Mouse (Mus musculus): ENCODE measurements around the gene Il15ra. TPM values are rescaled to one million over a fixed set of nuclear protein-coding genes. Genes with fewer than 3 reads are reported as not detected.
A peak's percentile ranks its signal among the peaks of the same experiment; 100 is the strongest.

Il15ra gene
- total RNA-seq, 1 experiment from 2014 or later = 21.8 TPM

- no peak for ATAC-seq (replicated peaks in 1 of 2; ENCODE audit: insufficient read depth in 1 of 2, low FRiP score in 2 of 2, low TSS enrichment in 1 of 2, low read depth in 1 of 2, poor library complexity in 2 of 2, severe bottlenecking in 2 of 2)
These were observed 61.5 kb downstream of the Il15ra start for GRCm38 (mm10) chr2:11766485-11767160.

- 0 out of 4 replicates have a peak, but pooled peaks of 1 of the 2 experiments have one; percentile 32 for ATAC-seq (replicated peaks in 1 of 2; ENCODE audit: insufficient read depth in 1 of 2, low FRiP score in 2 of 2, low TSS enrichment in 1 of 2, low read depth in 1 of 2, poor library complexity in 2 of 2, severe bottlenecking in 2 of 2)
These were observed 62.1 kb downstream of the Il15ra start for GRCm38 (mm10) chr2:11767161-11767545.

GRCm38 (mm10) chr2:11771701-11772100, 66.6 kb downstream of the Il15ra start:
- no peak; a peak in 2 of 4 replicates for ATAC-seq (replicated peaks in 1 of 2; ENCODE audit: insufficient read depth in 1 of 2, low FRiP score in 2 of 2, low TSS enrichment in 1 of 2, low read depth in 1 of 2, poor library complexity in 2 of 2, severe bottlenecking in 2 of 2)

GRCm38 (mm10) chr2:11772401-11772800, 67.3 kb downstream of the Il15ra start:
- no peak for ATAC-seq (replicated peaks in 1 of 2; ENCODE audit: insufficient read depth in 1 of 2, low FRiP score in 2 of 2, low TSS enrichment in 1 of 2, low read depth in 1 of 2, poor library complexity in 2 of 2, severe bottlenecking in 2 of 2)

GRCm38 (mm10) chr2:11774426-11774825, 69.3 kb downstream of the Il15ra start:
- ATAC-seq (replicated peaks in 1 of 2; ENCODE audit: insufficient read depth in 1 of 2, low FRiP score in 2 of 2, low TSS enrichment in 1 of 2, low read depth in 1 of 2, poor library complexity in 2 of 2, severe bottlenecking in 2 of 2) = no peak

GRCm38 (mm10) chr2:11775121-11775520, 70.0 kb downstream of the Il15ra start:
- ATAC-seq (replicated peaks in 1 of 2; ENCODE audit: insufficient read depth in 1 of 2, low FRiP score in 2 of 2, low TSS enrichment in 1 of 2, low read depth in 1 of 2, poor library complexity in 2 of 2, severe bottlenecking in 2 of 2) = no peak

GRCm38 (mm10) chr2:11776415-11776814, 71.3 kb downstream of the Il15ra start:
- no peak for ATAC-seq (replicated peaks in 1 of 2; ENCODE audit: insufficient read depth in 1 of 2, low FRiP score in 2 of 2, low TSS enrichment in 1 of 2, low read depth in 1 of 2, poor library complexity in 2 of 2, severe bottlenecking in 2 of 2)

- ATAC-seq (replicated peaks in 1 of 2; ENCODE audit: insufficient read depth in 1 of 2, low FRiP score in 2 of 2, low TSS enrichment in 1 of 2, low read depth in 1 of 2, poor library complexity in 2 of 2, severe bottlenecking in 2 of 2) = peak; percentile 94 to 96
These were observed 72.3 kb downstream of the Il15ra start, which contains the start of the genes Fbh1 and Ankrd16 for GRCm38 (mm10) chr2:11777091-11778068. TSS of gene Fbh1 (minus strand) at chr2:11777582. TSS of gene Ankrd16 (plus strand) at chr2:11777876.

- ATAC-seq (replicated peaks in 1 of 2; ENCODE audit: insufficient read depth in 1 of 2, low FRiP score in 2 of 2, low TSS enrichment in 1 of 2, low read depth in 1 of 2, poor library complexity in 2 of 2, severe bottlenecking in 2 of 2) = peak; percentile 78 to 79
These were observed 73.2 kb downstream of the Il15ra start for GRCm38 (mm10) chr2:11778087-11778823.

Other genes starting within 250 kb of the Il15ra start
- gene Pfkfb3, start 151.2 kb upstream of the Il15ra start, total RNA-seq (2017) = 22.7 and 38.3 TPM in 2 replicates
- 178 and 218 TPM in 2 replicates for gene Rbm17, start 101.1 kb upstream of the Il15ra start, total RNA-seq (2017)
- not detected in 2 replicates for gene Gm17490, start 79.0 kb upstream of the Il15ra start, total RNA-seq (2017)
- 5.3 TPM in 1 of 2 replicates, not detected in the other for gene Il2ra, start 62.5 kb upstream of the Il15ra start, total RNA-seq (2017)
- 70.5 and 115 TPM in 2 replicates for gene Fbh1, start 72.3 kb downstream of the Il15ra start, total RNA-seq (2017)
- 28.1 and 44.2 TPM in 2 replicates for gene Ankrd16, start 72.6 kb downstream of the Il15ra start, total RNA-seq (2017)